7 mouse cellular contexts compared by ENCODE assay signal in genomic region chr12:39920466-39920913, GRCm38 (mm10).
A peak's percentile ranks its signal among the peaks of the same experiment; 100 is the strongest.
DNase-seq lines count a peak whose midpoint lies in the region; ATAC-seq lines count a peak whose summit lies in the region.

No protein-coding gene starts in this region.

- intact Hi-C loops in left cerebral cortex, postnatal 4 days (cut with DNase I) = no loop called here

- H3K36me3 ChIP-seq in hindbrain, embryonic 16.5 days (ENCODE audit: control insufficient read depth, insufficient read depth, low read length) = no peaks in the 10 kb centered on the region

- peak; percentile 96 for ATAC-seq in hindbrain, embryonic 16.5 days

- DNase-seq in adrenal gland, postnatal 25 days = peak; percentile 20
- peak; percentile 81 to 87 for DNase-seq in cerebellum, postnatal 14 days
- peak; percentile 41 to 48 for DNase-seq in frontal cortex, postnatal 10 days (ENCODE audit: low spot score in 2 of 2)
- peak; percentile 88 for DNase-seq in left cerebral cortex, postnatal 4 days
- DNase-seq in neural tube, embryonic 10.5 days (ENCODE audit: extremely low spot score, low spot score) = peak; percentile 19
- no peak for DNase-seq in spleen, postnatal 10 days (ENCODE audit: low spot score in 2 of 2)

- no peak overlapping the region for H3K9ac ChIP-seq in hindbrain, embryonic 16.5 days (ENCODE audit: low read depth, low read length)

- 6% methylated on average over 8 of the region's 8 CpGs for WGBS in hindbrain, embryonic 16.5 days

- peak overlapping the region; percentile 43 for H3K4me2 ChIP-seq in hindbrain, embryonic 16.5 days (ENCODE audit: low read length)

- peak overlapping the region; percentile 56 for H3K27ac ChIP-seq in hindbrain, embryonic 16.5 days (ENCODE audit: low read depth, low read length)

- H3K4me1 ChIP-seq in hindbrain, embryonic 16.5 days (ENCODE audit: control insufficient read depth, insufficient read depth, low read depth, low read length) = no peaks in the 10 kb centered on the region; the same call in 1 of the 2 replicates

- no peak overlapping the region for H3K4me3 ChIP-seq in hindbrain, embryonic 16.5 days (ENCODE audit: low read length)

- H3K27me3 ChIP-seq in hindbrain, embryonic 16.5 days (replicated peaks; ENCODE audit: control insufficient read depth, insufficient read depth, low read length) = no peaks in the 10 kb centered on the region

- no peaks in the 10 kb centered on the region for H3K9me3 ChIP-seq in hindbrain, embryonic 16.5 days (ENCODE audit: control insufficient read depth, low read length)

Comparison
In these comparisons a context has a peak if more than half of its experiments do, and no peak if none do; other contexts are left out.
1. DNase-seq: peak in adrenal gland, postnatal 25 days (single experiment), cerebellum, postnatal 14 days (2 of 2), frontal cortex, postnatal 10 days (2 of 2), left cerebral cortex, postnatal 4 days (single experiment) and neural tube, embryonic 10.5 days (single experiment); none in spleen, postnatal 10 days (0 of 2).